Mouse (Mus musculus) forebrain, embryonic 16.5 days (tissue): ENCODE results near the gene Ptpn14. TPM values are rescaled to one million over a fixed set of nuclear protein-coding genes. Genes with fewer than 3 reads are reported as not detected.

ENCODE experiments used
- ATAC-seq: fragments of 200-750 bp; cut with Nextera tagmentation; 2 replicates; pipeline ENCODE4 v1.8.0; 2017; ENCODE audit warnings: mild to moderate bottlenecking, moderate library complexity
- H3K27ac ChIP-seq: fragments of 300-500 bp; sonication (generic); 2 replicates; pipeline ENCODE4 v1.5.1; 2014; ENCODE audit warnings: low read length, control low read depth
- H3K27me3 ChIP-seq: fragments of 300-500 bp; sonication (generic); replicated peaks from 2 replicates; pipeline ENCODE4 v1.6.1; 2014; ENCODE audit warnings: low read length; ENCODE audit not compliant: control insufficient read depth, insufficient read depth
- H3K36me3 ChIP-seq: fragments of 300-500 bp; sonication (generic); 2 replicates; pipeline ENCODE4 v1.6.1; 2014; ENCODE audit not compliant: control insufficient read depth, insufficient read depth
- H3K4me1 ChIP-seq: fragments of 300-500 bp; sonication (generic); replicated peaks from 2 replicates; pipeline ENCODE4 v1.6.1; 2014; ENCODE audit warnings: low read length; ENCODE audit not compliant: control insufficient read depth, insufficient read depth
- H3K4me2 ChIP-seq: fragments of 300-500 bp; sonication (generic); 2 replicates; pipeline ENCODE4 v1.6.1; 2014; ENCODE audit warnings: mild to moderate bottlenecking, low read length, control low read depth
- H3K4me3 ChIP-seq: fragments of 300-500 bp; sonication (generic); replicated peaks from 2 replicates; pipeline ENCODE4 v1.5.1; 2014; ENCODE audit warnings: mild to moderate bottlenecking, low read length, control low read depth
- H3K9ac ChIP-seq: fragments of 300-500 bp; sonication (generic); replicated peaks from 2 replicates; pipeline ENCODE4 v1.6.1; 2014; ENCODE audit warnings: low read depth, low read length, control low read depth
- H3K9me3 ChIP-seq: fragments of 300-500 bp; sonication (generic); 2 replicates; pipeline ENCODE4 v1.6.1; 2016; ENCODE audit warnings: low read length; ENCODE audit not compliant: control insufficient read depth
- WGBS: fragments of 180-500 bp; shearing (Covaris S2); extraction: QIAGEN DNeasy Blood & Tissue Kit; methylation state at CpG from one replicate; pipeline ENCODE4 v1.1.7; 2014; 5-methylcytosine and 5-hydroxymethylcytosine counted together
- polyA plus RNA-seq: library from polyadenylated mRNA; unstranded; fragments of >200 nt; fragmentation: Nextera tagmentation; extraction: Ambion mirVana; gene quantifications from 2 replicates; pipeline ENCODE4 v1.2.1, GENCODE M21; 2015

Gene Ptpn14
- polyA plus RNA-seq, 1 experiment from 2014 or later, result 0.85 TPM

DNA sequence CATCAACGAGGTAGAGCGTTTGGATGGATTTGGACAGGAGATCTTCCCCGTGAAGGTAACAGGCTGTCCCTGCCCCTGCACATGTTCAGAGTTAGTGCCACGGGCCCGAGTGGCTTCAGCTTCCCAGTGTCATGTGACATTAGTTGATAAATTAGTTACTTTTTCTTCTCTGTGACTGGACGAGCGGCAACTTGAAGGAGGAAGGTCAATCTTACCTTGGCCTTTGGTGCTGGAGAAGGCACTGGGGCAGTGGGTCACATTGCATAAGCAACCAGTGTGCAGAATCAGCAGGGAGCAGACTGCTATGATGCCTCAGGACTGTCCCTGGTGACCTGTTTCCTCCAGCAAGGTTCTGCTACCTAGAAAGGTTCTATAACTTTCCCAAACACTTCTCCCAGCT, 105.3 kb downstream of the Ptpn14 start:
- no peaks in the 10 kb centered on the region for H3K36me3 ChIP-seq
- no peak overlapping the region for H3K4me2 ChIP-seq
- H3K4me3 ChIP-seq, result no peak overlapping the region
- no peaks in the 10 kb centered on the region for H3K4me1 ChIP-seq
- 91% methylated on average over 7 of the region's 7 CpGs for WGBS
- H3K9me3 ChIP-seq, result no peaks in the 10 kb centered on the region
- no peak overlapping the region for H3K9ac ChIP-seq
- H3K27ac ChIP-seq, result no peak overlapping the region
- no peaks in the 10 kb centered on the region for H3K27me3 ChIP-seq
- no peak for ATAC-seq

- no peaks in the 10 kb centered on the region for H3K27me3 ChIP-seq
- ATAC-seq, result no peak
- H3K4me3 ChIP-seq, result no peak overlapping the region
- H3K4me2 ChIP-seq, result no peak overlapping the region
- H3K4me1 ChIP-seq, result no peaks in the 10 kb centered on the region
- no peak overlapping the region for H3K9ac ChIP-seq
- WGBS, result 53% methylated on average over 13 of the region's 13 CpGs
- no peaks in the 10 kb centered on the region for H3K36me3 ChIP-seq
- no peaks in the 10 kb centered on the region for H3K9me3 ChIP-seq
- H3K27ac ChIP-seq, result no peak overlapping the region
These were observed 106.1 kb downstream of the Ptpn14 start for GRCm38 (mm10) chr1:189834166-189834565.

DNA sequence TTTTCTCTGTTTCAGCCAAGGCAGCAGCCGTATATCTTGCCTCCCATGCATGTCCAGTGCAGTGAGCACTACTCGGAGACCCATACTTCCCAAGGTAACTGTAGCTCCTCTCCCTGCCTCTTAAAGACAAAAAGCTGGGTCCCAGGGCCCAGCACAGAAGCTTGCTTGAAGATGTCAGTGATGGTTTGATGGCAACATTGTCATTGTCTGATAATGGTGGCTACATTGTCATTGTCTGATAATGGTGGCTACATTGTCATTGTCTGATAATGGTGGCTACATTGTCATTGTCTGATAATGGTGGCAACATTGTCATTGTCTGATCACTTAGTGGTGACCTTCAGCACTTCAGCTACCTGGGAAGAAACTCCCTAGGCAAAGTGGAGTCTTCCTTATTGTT, 118.3 kb downstream of the Ptpn14 start:
- Histone ChIP-seq H3K9me3 (no peaks in the 10 kb centered on the region), H3K9ac (no peak overlapping the region), H3K27me3 (no peaks in the 10 kb centered on the region), H3K36me3 (no peaks in the 10 kb centered on the region), H3K4me3 (no peak overlapping the region), H3K4me2 (no peak overlapping the region), H3K27ac (no peak overlapping the region), H3K4me1 (no peaks in the 10 kb centered on the region)
- 91% methylated on average over 2 of the region's 2 CpGs for WGBS
- ATAC-seq, result no peak

DNA sequence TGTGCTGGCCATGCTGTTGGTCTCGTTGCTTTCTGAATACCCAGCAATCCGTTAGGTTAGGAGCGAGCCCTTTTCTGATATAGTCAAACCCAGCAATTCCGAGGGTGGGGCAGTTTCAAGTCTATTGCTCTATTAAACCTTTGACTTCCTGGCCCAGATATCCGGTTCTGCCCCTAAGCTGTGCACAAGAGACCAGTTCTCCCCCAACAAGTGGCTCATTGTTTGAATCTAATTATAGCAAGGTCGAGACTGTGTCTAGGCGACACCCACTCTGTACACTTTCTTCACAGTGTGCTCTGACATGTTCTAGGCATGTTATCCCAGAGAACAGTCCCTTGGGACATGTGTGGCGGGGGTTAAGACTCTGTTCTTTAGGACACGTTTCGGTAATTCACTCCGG, 121.5 kb downstream of the Ptpn14 start:
- Histone ChIP-seq H3K27me3 (no peaks in the 10 kb centered on the region), H3K9ac (no peak overlapping the region), H3K4me3 (no peak overlapping the region), H3K27ac (no peak overlapping the region), H3K36me3 (no peaks in the 10 kb centered on the region), H3K9me3 (no peaks in the 10 kb centered on the region), H3K4me2 (no peak overlapping the region), H3K4me1 (no peaks in the 10 kb centered on the region)
- WGBS, result 79% methylated on average over 11 of the region's 11 CpGs
- no peak for ATAC-seq

- no peaks in the 10 kb centered on the region for H3K27me3 ChIP-seq
- no peaks in the 10 kb centered on the region for H3K4me1 ChIP-seq
- ATAC-seq, result no peak
- no peak overlapping the region for H3K9ac ChIP-seq
- H3K4me2 ChIP-seq, result no peak overlapping the region
- 87% methylated on average over 5 of the region's 5 CpGs for WGBS
- no peaks in the 10 kb centered on the region for H3K9me3 ChIP-seq
- H3K4me3 ChIP-seq, result no peak overlapping the region
- no peak overlapping the region for H3K27ac ChIP-seq
- no peaks in the 10 kb centered on the region for H3K36me3 ChIP-seq
These were observed 124.0 kb downstream of the Ptpn14 start for GRCm38 (mm10) chr1:189852051-189852450.

DNA sequence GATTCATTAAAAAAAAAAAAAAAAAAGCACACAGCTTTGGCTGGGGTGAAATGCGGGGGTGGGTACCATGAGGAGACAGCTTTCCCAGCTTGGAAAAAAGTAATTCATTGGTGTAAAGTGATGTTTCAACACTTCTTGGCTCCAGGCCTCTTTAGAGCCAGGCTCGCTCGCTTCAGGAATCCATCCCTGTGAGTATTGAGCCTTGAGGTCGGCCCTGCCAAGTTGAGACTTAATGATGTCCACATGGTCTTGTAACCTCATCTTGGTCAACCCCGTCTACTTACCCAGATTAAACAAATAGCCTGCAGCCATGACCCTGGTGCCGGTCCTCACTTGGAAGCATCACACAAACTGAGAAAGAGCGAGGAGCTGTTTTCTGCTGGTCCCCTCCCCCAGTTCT, 124.4 kb downstream of the Ptpn14 start:
- Histone ChIP-seq H3K27ac (no peak overlapping the region), H3K27me3 (no peaks in the 10 kb centered on the region), H3K4me1 (no peaks in the 10 kb centered on the region), H3K9me3 (no peaks in the 10 kb centered on the region), H3K4me3 (no peak overlapping the region), H3K4me2 (no peak overlapping the region), H3K9ac (no peak overlapping the region), H3K36me3 (no peaks in the 10 kb centered on the region)
- WGBS, result 89% methylated on average over 7 of the region's 7 CpGs
- ATAC-seq, result no peak

DNA sequence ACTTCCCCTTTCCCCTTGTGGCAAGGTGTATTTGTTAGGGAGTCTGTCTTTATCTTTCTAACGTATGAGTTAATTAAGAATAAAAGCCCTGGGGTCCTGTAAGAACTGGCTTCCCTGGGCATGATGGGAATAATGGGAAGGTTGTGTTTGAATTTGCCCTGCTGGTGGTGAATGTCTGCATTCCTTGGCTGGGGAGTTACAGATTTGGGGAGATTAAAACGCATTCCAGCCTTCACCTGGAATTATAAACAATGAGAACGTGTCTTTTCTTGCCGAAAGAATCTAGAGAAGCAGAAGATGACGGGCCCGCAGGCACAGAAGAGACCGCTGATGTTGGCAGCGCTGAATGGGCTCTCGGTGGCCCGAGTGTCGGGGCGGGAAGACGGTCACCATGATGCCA, 126.6 kb downstream of the Ptpn14 start:
- H3K4me1 ChIP-seq, result no peaks in the 10 kb centered on the region
- ATAC-seq, result no peak
- H3K9ac ChIP-seq, result no peak overlapping the region
- no peaks in the 10 kb centered on the region for H3K36me3 ChIP-seq
- H3K27ac ChIP-seq, result no peak overlapping the region
- H3K4me2 ChIP-seq, result no peak overlapping the region
- no peak overlapping the region for H3K4me3 ChIP-seq
- no peaks in the 10 kb centered on the region for H3K27me3 ChIP-seq
- 84% methylated on average over 13 of the region's 13 CpGs for WGBS
- H3K9me3 ChIP-seq, result no peaks in the 10 kb centered on the region

- Histone ChIP-seq H3K9ac (no peak overlapping the region), H3K4me3 (no peak overlapping the region), H3K4me1 (no peaks in the 10 kb centered on the region), H3K27me3 (no peaks in the 10 kb centered on the region), H3K36me3 (no peaks in the 10 kb centered on the region), H3K9me3 (no peaks in the 10 kb centered on the region), H3K4me2 (no peak overlapping the region), H3K27ac (no peak overlapping the region)
- ATAC-seq, result no peak
- 96% methylated on average over 5 of the region's 5 CpGs for WGBS
These were observed 127.7 kb downstream of the Ptpn14 start for GRCm38 (mm10) chr1:189855739-189856138.

GRCm38 (mm10) chr1:189858377-189858776, 130.3 kb downstream of the Ptpn14 start:
- H3K36me3 ChIP-seq, result no peaks in the 10 kb centered on the region
- H3K27me3 ChIP-seq, result no peaks in the 10 kb centered on the region
- ATAC-seq, result no peak
- H3K4me1 ChIP-seq, result no peaks in the 10 kb centered on the region
- WGBS, result 70% methylated on average over 6 of the region's 6 CpGs
- H3K4me2 ChIP-seq, result no peak overlapping the region
- no peak overlapping the region for H3K27ac ChIP-seq
- H3K9ac ChIP-seq, result no peak overlapping the region
- H3K9me3 ChIP-seq, result no peaks in the 10 kb centered on the region
- H3K4me3 ChIP-seq, result no peak overlapping the region
